Mouse (Mus musculus): ENCODE measurements at regions not wholly inside any gene's neighbourhood (a gene's known extent, or its start where the extent isn't known, plus 50 kb on each side); places are given as distances from the start of the nearest gene placed in this dataset.

DNA sequence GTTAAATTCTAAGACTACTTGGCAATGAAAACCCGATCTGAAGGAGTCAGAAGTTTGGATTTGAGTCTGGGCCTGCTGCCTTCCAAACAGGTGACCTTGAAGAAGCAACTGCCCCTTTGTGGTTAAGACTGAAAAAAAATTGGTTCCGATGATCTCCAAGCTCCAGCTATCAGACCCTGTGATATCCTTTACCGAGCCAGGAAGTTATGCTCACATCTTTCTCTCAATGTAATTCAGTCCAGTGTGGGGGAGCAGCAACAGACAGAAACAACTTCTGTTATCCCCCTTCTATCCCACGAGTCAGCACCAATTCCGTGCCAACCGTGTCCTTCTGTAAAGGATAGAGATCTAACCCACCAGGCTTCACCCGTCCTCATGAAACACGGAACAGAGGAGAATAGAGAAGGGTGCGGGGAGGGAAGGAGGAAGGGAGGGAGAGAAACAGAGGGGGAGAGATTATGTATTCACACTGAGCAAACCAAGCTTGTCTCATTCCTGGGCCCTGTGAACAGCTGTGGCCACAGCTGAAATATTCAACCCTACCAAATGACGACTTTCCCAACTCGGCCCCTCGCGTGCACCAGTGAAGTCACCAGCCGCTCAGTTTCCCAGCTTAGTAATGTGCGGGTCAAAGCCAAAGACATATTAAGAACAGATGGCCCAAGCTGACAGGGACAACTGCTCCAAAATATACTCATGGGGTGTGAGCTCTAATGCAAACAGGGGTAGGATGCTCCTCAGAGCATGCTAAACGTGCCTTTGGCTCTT is 164.9 kb downstream of the Gas1 start:
- H3K4me3 ChIP-seq (ENCODE audit: low read depth, low read length): no peak overlapping the region
- H3K9me3 ChIP-seq (ENCODE audit: control insufficient read depth, low read length): no peaks in the 10 kb centered on the region
- TF ChIP-seq CTCF (IDR thresholded peaks at IDR 0.05; ENCODE audit: low read depth) (no peak), EP300 (optimal IDR thresholded peaks at IDR 0.05) (no peak)
- 64% methylated on average over 16 of the region's 16 CpGs for WGBS
- H3K36me3 ChIP-seq (ENCODE audit: control insufficient read depth, insufficient read depth, low read length): no peaks in the 10 kb centered on the region
- H3K4me1 ChIP-seq (replicated peaks; ENCODE audit: control insufficient read depth, insufficient read depth): no peaks in the 10 kb centered on the region; the same call in 1 of the 2 replicates
- H3K9ac ChIP-seq (ENCODE audit: low read length): no peak overlapping the region
- ATAC-seq (ENCODE audit: low FRiP score, low TSS enrichment): peak; percentile 62; the same call in 1 of the 2 replicates
- no peak for DNase-seq (ENCODE audit: low spot score)
- no peaks in the 10 kb centered on the region for H3K27me3 ChIP-seq (ENCODE audit: control insufficient read depth, insufficient read depth, low read length)
- H3K27ac ChIP-seq (replicated peaks): no peak overlapping the region
- H3K4me2 ChIP-seq (replicated peaks; ENCODE audit: low read depth): no peak overlapping the region

DNA sequence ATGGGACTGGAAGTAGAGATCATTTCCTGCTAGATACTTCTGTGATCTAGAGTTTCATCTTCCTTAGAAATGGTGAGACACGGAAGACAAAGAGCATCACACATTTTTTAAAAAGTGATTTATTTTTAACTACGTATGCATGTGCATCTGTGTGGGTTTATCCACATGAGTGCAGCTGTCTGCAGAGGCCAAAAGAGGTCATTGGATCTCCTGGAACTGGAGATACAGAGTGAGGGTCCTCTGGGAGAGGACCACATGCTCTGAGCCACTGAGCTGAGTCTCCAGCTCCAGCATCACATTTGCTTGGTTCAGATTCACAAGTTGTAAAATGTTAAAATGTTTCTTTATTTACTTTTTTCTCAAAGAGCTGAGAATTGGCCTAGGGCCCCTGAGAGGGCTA is 166.1 kb downstream of the Gas1 start:
- no peak overlapping the region for H3K27ac ChIP-seq (replicated peaks)
- no peaks in the 10 kb centered on the region for H3K36me3 ChIP-seq (ENCODE audit: control insufficient read depth, insufficient read depth, low read length)
- no peak for ATAC-seq (ENCODE audit: low FRiP score, low TSS enrichment)
- H3K4me2 ChIP-seq (replicated peaks; ENCODE audit: low read depth): no peak overlapping the region
- no peak for DNase-seq (ENCODE audit: low spot score)
- 60% methylated on average over 2 of the region's 2 CpGs for WGBS
- H3K27me3 ChIP-seq (ENCODE audit: control insufficient read depth, insufficient read depth, low read length): no peaks in the 10 kb centered on the region
- no peaks in the 10 kb centered on the region; the same call in 1 of the 2 replicates for H3K4me1 ChIP-seq (replicated peaks; ENCODE audit: control insufficient read depth, insufficient read depth)
- no peak for TF ChIP-seq CTCF (IDR thresholded peaks at IDR 0.05; ENCODE audit: low read depth)
- no peak for TF ChIP-seq EP300 (optimal IDR thresholded peaks at IDR 0.05)
- no peak overlapping the region for H3K4me3 ChIP-seq (ENCODE audit: low read depth, low read length)
- no peaks in the 10 kb centered on the region for H3K9me3 ChIP-seq (ENCODE audit: control insufficient read depth, low read length)
- no peak overlapping the region for H3K9ac ChIP-seq (ENCODE audit: low read length)

DNA sequence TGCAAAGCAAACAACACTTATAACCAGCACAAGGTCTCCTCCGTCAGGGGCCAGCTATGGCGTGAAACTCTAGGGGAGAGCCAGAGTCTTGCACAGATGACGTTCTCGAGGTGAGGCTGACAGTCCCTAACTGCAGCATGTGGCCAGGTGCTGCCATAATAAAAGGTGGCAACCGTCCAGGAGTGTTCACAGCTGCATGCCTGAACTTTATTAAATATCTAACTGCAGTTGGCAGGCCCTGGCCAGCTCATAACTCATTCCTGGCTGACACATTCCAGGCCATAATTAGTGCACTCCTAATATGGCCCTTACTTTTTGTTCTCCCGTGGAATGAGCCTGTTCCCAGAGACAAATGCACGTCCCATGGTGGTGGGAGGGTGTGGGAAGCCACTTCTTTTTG is 169.6 kb downstream of the Gas1 start:
- TF ChIP-seq CTCF (IDR thresholded peaks at IDR 0.05; ENCODE audit: low read depth): no peak
- no peak for TF ChIP-seq EP300 (optimal IDR thresholded peaks at IDR 0.05)
- WGBS: 16% methylated on average over 7 of the region's 7 CpGs
- peak; percentile 19 for DNase-seq (ENCODE audit: low spot score)
- no peak overlapping the region for H3K4me3 ChIP-seq (ENCODE audit: low read depth, low read length)
- no peak overlapping the region for H3K9ac ChIP-seq (ENCODE audit: low read length)
- no peaks in the 10 kb centered on the region for H3K36me3 ChIP-seq (ENCODE audit: control insufficient read depth, insufficient read depth, low read length)
- H3K9me3 ChIP-seq (ENCODE audit: control insufficient read depth, low read length): no peaks in the 10 kb centered on the region
- H3K4me2 ChIP-seq (replicated peaks; ENCODE audit: low read depth): no peak overlapping the region
- no peaks in the 10 kb centered on the region for H3K27me3 ChIP-seq (ENCODE audit: control insufficient read depth, insufficient read depth, low read length)
- H3K4me1 ChIP-seq (replicated peaks; ENCODE audit: control insufficient read depth, insufficient read depth): no peaks in the 10 kb centered on the region; the same call in 1 of the 2 replicates
- H3K27ac ChIP-seq (replicated peaks): 0 out of 2 replicates have a peak overlapping the region, but pooled peaks have one; percentile 13
- 0 out of 2 replicates have a peak, but pooled peaks have one; percentile 29 for ATAC-seq (ENCODE audit: low FRiP score, low TSS enrichment)

DNA sequence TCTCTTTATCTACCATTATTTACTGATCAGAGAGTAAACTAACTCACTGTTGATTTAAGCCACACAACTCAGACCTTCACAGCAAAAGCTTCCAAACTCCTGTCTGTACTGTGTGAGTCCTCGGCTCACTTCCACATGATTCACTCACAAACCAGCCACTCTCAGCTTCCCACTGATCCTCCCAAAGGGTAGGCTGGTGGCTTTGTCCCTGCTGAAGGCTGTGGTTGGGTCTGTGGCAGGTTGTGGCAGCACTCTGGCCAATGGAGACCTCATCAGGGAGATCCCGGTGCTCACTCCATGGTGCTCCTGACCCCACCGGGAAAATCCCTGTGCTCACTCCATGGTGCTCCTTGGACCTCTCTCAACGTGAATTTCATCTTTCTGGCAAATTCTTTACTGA is 170.1 kb downstream of the Gas1 start:
- Histone ChIP-seq H3K4me2 (replicated peaks; ENCODE audit: low read depth) (no peak overlapping the region), H3K4me1 (replicated peaks; ENCODE audit: control insufficient read depth, insufficient read depth) (no peaks in the 10 kb centered on the region; the same call in 1 of the 2 replicates), H3K36me3 (ENCODE audit: control insufficient read depth, insufficient read depth, low read length) (no peaks in the 10 kb centered on the region), H3K9ac (ENCODE audit: low read length) (no peak overlapping the region), H3K27me3 (ENCODE audit: control insufficient read depth, insufficient read depth, low read length) (no peaks in the 10 kb centered on the region), H3K9me3 (ENCODE audit: control insufficient read depth, low read length) (no peaks in the 10 kb centered on the region), H3K4me3 (ENCODE audit: low read depth, low read length) (no peak overlapping the region), H3K27ac (replicated peaks) (no peak overlapping the region)
- ATAC-seq (ENCODE audit: low FRiP score, low TSS enrichment): no peak
- no peak for DNase-seq (ENCODE audit: low spot score)
- 38% methylated on average over 4 of the region's 4 CpGs for WGBS
- TF ChIP-seq EP300 (optimal IDR thresholded peaks at IDR 0.05) (no peak), CTCF (IDR thresholded peaks at IDR 0.05; ENCODE audit: low read depth) (no peak)

DNA sequence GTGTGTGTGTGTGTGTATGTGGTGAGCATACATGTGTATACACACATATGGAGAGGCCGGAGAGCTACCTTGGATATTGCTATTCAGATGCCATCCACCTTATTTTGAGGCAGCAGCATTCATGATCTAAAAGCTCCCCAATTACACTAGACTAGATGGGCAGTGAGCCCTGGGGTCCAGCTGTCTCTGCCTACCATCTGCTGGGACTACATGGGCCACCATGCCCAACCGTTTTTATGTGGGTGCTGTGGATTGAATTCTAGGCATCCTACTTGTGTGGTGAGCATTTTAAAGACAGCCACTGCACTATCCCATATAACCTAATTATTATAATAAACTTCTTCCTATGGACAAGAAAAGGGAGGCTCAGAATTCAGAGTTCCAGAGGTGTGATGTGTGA is 172.6 kb downstream of the Gas1 start:
- no peaks in the 10 kb centered on the region for H3K27me3 ChIP-seq (ENCODE audit: control insufficient read depth, insufficient read depth, low read length)
- DNase-seq (ENCODE audit: low spot score) (no peak), ATAC-seq (ENCODE audit: low FRiP score, low TSS enrichment) (no peak)
- H3K4me1 ChIP-seq (replicated peaks; ENCODE audit: control insufficient read depth, insufficient read depth): no peaks in the 10 kb centered on the region; the same call in 1 of the 2 replicates
- WGBS: 93% methylated on average over 2 of the region's 2 CpGs
- H3K4me3 ChIP-seq (ENCODE audit: low read depth, low read length): no peak overlapping the region
- H3K36me3 ChIP-seq (ENCODE audit: control insufficient read depth, insufficient read depth, low read length): no peaks in the 10 kb centered on the region
- no peak overlapping the region for H3K9ac ChIP-seq (ENCODE audit: low read length)
- no peaks in the 10 kb centered on the region for H3K9me3 ChIP-seq (ENCODE audit: control insufficient read depth, low read length)
- H3K27ac ChIP-seq (replicated peaks): no peak overlapping the region
- TF ChIP-seq CTCF (IDR thresholded peaks at IDR 0.05; ENCODE audit: low read depth): no peak
- no peak for TF ChIP-seq EP300 (optimal IDR thresholded peaks at IDR 0.05)
- H3K4me2 ChIP-seq (replicated peaks; ENCODE audit: low read depth): no peak overlapping the region

DNA sequence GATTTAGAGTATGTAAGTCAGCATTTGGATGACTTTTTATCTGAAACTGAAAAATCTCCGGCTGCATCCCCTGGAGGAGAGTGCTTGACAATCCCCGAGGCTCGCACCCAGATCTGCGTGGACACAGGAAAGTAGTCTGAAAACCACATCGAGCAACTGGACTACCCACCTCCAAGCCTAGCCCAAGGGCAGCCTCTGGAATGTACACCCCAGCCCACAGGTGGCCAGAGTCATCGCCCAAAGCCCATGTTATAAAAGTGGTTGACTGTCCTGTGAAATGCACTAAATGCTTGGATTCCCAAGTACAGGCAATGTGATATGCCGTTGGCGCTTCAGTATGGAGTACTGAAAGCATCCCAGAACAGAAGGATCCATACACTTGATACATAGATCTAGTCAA is 175.1 kb downstream of the Gas1 start:
- no peak for ATAC-seq (ENCODE audit: low FRiP score, low TSS enrichment)
- no peak for DNase-seq (ENCODE audit: low spot score)
- 91% methylated on average over 8 of the region's 8 CpGs for WGBS
- Histone ChIP-seq H3K9ac (ENCODE audit: low read length) (no peak overlapping the region), H3K27ac (replicated peaks) (no peak overlapping the region), H3K27me3 (ENCODE audit: control insufficient read depth, insufficient read depth, low read length) (no peaks in the 10 kb centered on the region), H3K9me3 (ENCODE audit: control insufficient read depth, low read length) (no peaks in the 10 kb centered on the region), H3K4me1 (replicated peaks; ENCODE audit: control insufficient read depth, insufficient read depth) (no peaks in the 10 kb centered on the region), H3K4me3 (ENCODE audit: low read depth, low read length) (no peak overlapping the region), H3K4me2 (replicated peaks; ENCODE audit: low read depth) (no peak overlapping the region), H3K36me3 (ENCODE audit: control insufficient read depth, insufficient read depth, low read length) (no peaks in the 10 kb centered on the region)
- TF ChIP-seq EP300 (optimal IDR thresholded peaks at IDR 0.05): no peak
- TF ChIP-seq CTCF (IDR thresholded peaks at IDR 0.05; ENCODE audit: low read depth): no peak
